Mouse (Mus musculus) embryo, embryonic 10.5 days (tissue): Measurements from ENCODE around the gene Thoc5.

Source experiments
- DNase-seq: peaks from one replicate; pipeline ENCODE4 v3.0.0-alpha.2; 2015; ENCODE audit warnings: low spot score

Thoc5 gene

GRCm38 (mm10) chr11:4974376-4975122 is 79.4 kb downstream of the Thoc5 start:
- DNase-seq, result no peak

GRCm38 (mm10) chr11:4975623-4976022 is 80.5 kb downstream of the Thoc5 start:
- peak; percentile 86 for DNase-seq
